Mouse (Mus musculus): ENCODE measurements around the gene Pfkfb2.

GRCm38 (mm10) chr1:130770487-130770886, 41.4 kb upstream of the Pfkfb2 start:
- TF ChIP-seq CTCF (IDR thresholded peaks at IDR 0.05; ENCODE audit: low read depth, low read length) (no peak), POLR2A (IDR thresholded peaks at IDR 0.05; ENCODE audit: borderline replicate concordance, low read depth, low read length) (no peak)

Measured in bone marrow macrophage, adult 2 months (primary cell).